ENCODE assay signal across 9 mouse cellular contexts in the genomic region with DNA sequence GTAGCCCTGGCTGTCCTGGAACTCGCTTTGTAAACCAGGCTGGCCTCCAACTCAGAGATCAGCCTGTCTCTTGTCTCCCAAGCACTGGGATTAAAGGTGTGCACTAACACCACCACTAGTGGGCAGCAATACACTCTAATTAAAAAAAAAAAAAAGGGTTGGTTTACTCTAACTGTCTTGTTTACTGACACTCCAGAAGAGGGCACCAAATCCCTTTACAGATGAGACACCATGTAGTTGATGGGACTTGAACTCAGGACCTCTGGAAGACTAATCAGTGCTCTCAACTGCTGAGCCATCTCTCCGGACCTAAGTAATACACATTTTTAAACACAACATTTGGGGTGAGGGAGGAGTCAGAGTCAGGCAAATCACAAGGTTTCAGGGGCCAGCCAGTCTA. TPM values are rescaled to one million over a fixed set of nuclear protein-coding genes. Genes with fewer than 3 reads are reported as not detected.
A peak's percentile ranks its signal among the peaks of the same experiment; 100 is the strongest.
DNase-seq lines count a peak whose midpoint lies in the region; ATAC-seq and TF ChIP-seq lines count a peak whose summit lies in the region.
"Had no signal": no experiment of that assay in that cellular context is flagged by ENCODE, and none has a peak within 500 bp of the region (broad histone marks: within the 10 kb centered on the region; RNA-seq: fewer than 3 reads in every experiment).

No protein-coding gene starts in this region.

- ATAC-seq in hematopoietic stem cell, adult 5-6 weeks (replicated peaks in 1 of 2; ENCODE audit: insufficient read depth in 1 of 2, low FRiP score in 2 of 2, low TSS enrichment in 1 of 2, low read depth in 1 of 2, poor library complexity in 2 of 2, severe bottlenecking in 2 of 2): peak; percentile 57 to 72; a peak in 3 of 4 replicates
- peak; percentile 56 for ATAC-seq in neutrophil, adult 5-6 weeks (ENCODE audit: extremely low read depth, insufficient number of reproducible peaks, low FRiP score, poor library complexity, severe bottlenecking)

- no peaks in the 10 kb centered on the region for H3K36me3 ChIP-seq in heart, adult 2 months (ENCODE audit: control insufficient read depth, insufficient read depth, low read length)

- peaks cover 4% of the 10 kb centered on the region; the same call in 1 of the 2 replicates for H3K4me1 ChIP-seq in heart, adult 2 months (ENCODE audit: control insufficient read depth, insufficient read depth, low read length)

- no peak for DNase-seq in heart, adult 2 months
- DNase-seq in heart, postnatal 36 days: no peak
- peak; percentile 50 to 56 for DNase-seq in B cell, adult 2 months
- DNase-seq in MN1 (ENCODE audit: low spot score): peak; percentile 52
- DNase-seq in left cerebral cortex, adult 9 months (ENCODE audit: low spot score in 2 of 2): no peak
- DNase-seq in right cerebral cortex, postnatal 14 days: no peak

- no peaks in the 10 kb centered on the region for H3K79me2 ChIP-seq in heart, adult 2 months (replicated peaks; ENCODE audit: control insufficient read depth, insufficient read depth, low read length)

- no peak overlapping the region for H3K4me3 ChIP-seq in heart, adult 2 months
- H3K4me3 ChIP-seq: lung, embryonic 15.5 days had no signal

- H3K9ac ChIP-seq in heart, adult 2 months (ENCODE audit: low read depth, low read length): no peak overlapping the region
- H3K9ac ChIP-seq: lung, embryonic 15.5 days had no signal

- no peak for TF ChIP-seq EP300 in heart, adult 2 months (IDR thresholded peaks at IDR 0.05; ENCODE audit: insufficient read depth, low read depth, low read length)

- TF ChIP-seq CTCF in heart, adult 2 months (IDR thresholded peaks at IDR 0.05): peak; percentile 84

- no peak overlapping the region for H3K27ac ChIP-seq in heart, adult 2 months
- H3K27ac ChIP-seq: lung, embryonic 15.5 days had no signal

- no peak for TF ChIP-seq POLR2A in heart, adult 2 months (IDR thresholded peaks at IDR 0.05; ENCODE audit: insufficient read depth, low read depth, low read length)

- intact Hi-C loops in heart, adult 2 months (cut with DNase I): loop anchor here (1.0 kb wide), 1 partner anchor 20 kb away; a partner anchor contains a TSS
- intact Hi-C loops in heart, postnatal 36 days (cut with DNase I): loop anchor here (1.0 kb wide), 1 partner anchor 20 kb away; a partner anchor contains a TSS

- H3K27me3 ChIP-seq in heart, adult 2 months (ENCODE audit: control insufficient read depth, insufficient read depth, low read length): no peaks in the 10 kb centered on the region
- H3K27me3 ChIP-seq: lung, embryonic 15.5 days had no signal

- WGBS in heart, adult 2 months: 51% methylated on average over 2 of the region's 2 CpGs

RNA-seq across cellular contexts. Expression of a gene that starts 4.5 kb away (rescaled TPM):
- total RNA-seq in heart, adult 2 months (2021): 1 to 10 TPM; 2.8 to 3.2 TPM
- 3.9 and 4.9 TPM in 2 replicates for polyA plus RNA-seq in heart, adult 2 months (2012; rRNA removed)
- total RNA-seq in heart, postnatal 36 days (2021): 1 to 10 TPM; 2.6 to 3.2 TPM
- 13.8 and 25.6 TPM in 2 replicates for total RNA-seq in hematopoietic stem cell, adult 5-6 weeks (2017)
- total RNA-seq in neutrophil, adult 5-6 weeks (2017): 13.9 and 27.7 TPM in 2 replicates

RNA-seq across cellular contexts. Expression of a gene that starts 5.5 kb away (rescaled TPM):
- 100 to 1,000 TPM; 238 to 254 TPM for total RNA-seq in heart, adult 2 months (2021)
- 127 and 204 TPM in 2 replicates for polyA plus RNA-seq in heart, adult 2 months (2012; rRNA removed)
- 100 to 1,000 TPM; 264 to 265 TPM for total RNA-seq in heart, postnatal 36 days (2021)
- total RNA-seq in hematopoietic stem cell, adult 5-6 weeks (2017): 275 and 278 TPM in 2 replicates
- 115 and 128 TPM in 2 replicates for total RNA-seq in neutrophil, adult 5-6 weeks (2017)

RNA-seq across cellular contexts. Expression of a gene that starts 19.9 kb away (rescaled TPM):
- total RNA-seq in heart, adult 2 months (2021): 10 to 100 TPM; 21.0 to 26.5 TPM
- 20.1 and 27.1 TPM in 2 replicates for polyA plus RNA-seq in heart, adult 2 months (2012; rRNA removed)
- 10 to 100 TPM; 20.1 to 23.2 TPM for total RNA-seq in heart, postnatal 36 days (2021)
- total RNA-seq in hematopoietic stem cell, adult 5-6 weeks (2017): 5.9 and 11.4 TPM in 2 replicates
- 10.7 and 15.6 TPM in 2 replicates for total RNA-seq in neutrophil, adult 5-6 weeks (2017)

RNA-seq across cellular contexts. Expression of a gene that starts 25.7 kb away (rescaled TPM):
- total RNA-seq in heart, adult 2 months (2021): 100 to 1,000 TPM; 101 to 114 TPM
- polyA plus RNA-seq in heart, adult 2 months (2012; rRNA removed): 97.3 and 117 TPM in 2 replicates
- total RNA-seq in heart, postnatal 36 days (2021): 100 to 1,000 TPM; 108 to 115 TPM
- 94.2 and 140 TPM in 2 replicates for total RNA-seq in hematopoietic stem cell, adult 5-6 weeks (2017)
- 49.5 and 56.1 TPM in 2 replicates for total RNA-seq in neutrophil, adult 5-6 weeks (2017)

RNA-seq across cellular contexts. Expression of a gene that starts 36.4 kb away (rescaled TPM):
- not detected for total RNA-seq in heart, adult 2 months (2021)
- polyA plus RNA-seq in heart, adult 2 months (2012; rRNA removed): not detected in 2 replicates
- total RNA-seq in heart, postnatal 36 days (2021): not detected
- total RNA-seq in hematopoietic stem cell, adult 5-6 weeks (2017): 2.6 TPM in 1 of 2 replicates, not detected in the other
- total RNA-seq in neutrophil, adult 5-6 weeks (2017): 0.93 TPM in 1 of 2 replicates, not detected in the other

Comparison
In these comparisons a context has a peak if more than half of its experiments do, and no peak if none do; other contexts are left out.
1. DNase-seq: peak in B cell, adult 2 months (2 of 2) and MN1 (single experiment); none in heart, adult 2 months (0 of 2), heart, postnatal 36 days (0 of 2), left cerebral cortex, adult 9 months (0 of 2) and right cerebral cortex, postnatal 14 days (single experiment).